Mouse (Mus musculus): ENCODE results near the gene Tpx2. TPM values are rescaled to one million over a fixed set of nuclear protein-coding genes. Genes with fewer than 3 reads are reported as not detected.
A peak's percentile ranks its signal among the peaks of the same experiment; 100 is the strongest.

Gene Tpx2
- total RNA-seq, 2 experiments from 2014 or later: 51.4 to 105 TPM

DNA sequence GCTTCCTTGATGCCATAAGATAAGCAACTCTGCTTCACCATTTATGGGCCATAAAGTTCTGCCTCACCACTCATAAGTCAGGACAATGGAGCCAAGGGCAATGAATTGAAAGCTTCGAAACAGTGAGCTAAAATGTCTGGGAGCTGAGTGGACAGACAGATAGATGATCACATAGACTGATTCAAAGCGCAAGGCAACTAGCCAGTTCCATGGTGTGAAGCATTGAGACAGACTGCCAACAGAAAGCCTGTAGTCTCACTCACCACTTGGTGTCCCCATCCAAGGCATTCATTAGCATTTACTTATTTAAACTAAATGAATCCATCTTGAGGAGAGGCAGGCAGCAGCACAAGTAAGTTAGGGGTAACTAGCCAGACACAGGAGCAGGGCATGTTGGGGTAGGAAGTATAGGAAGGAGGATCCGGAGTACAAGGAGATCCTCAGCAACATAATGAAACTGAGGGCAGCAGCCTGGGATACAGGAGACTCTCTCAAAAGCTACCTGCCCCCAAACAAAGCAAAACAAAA, 28.6 kb upstream of the Tpx2 start:
- no peak for ATAC-seq (replicated peaks; ENCODE audit: poor library complexity, severe bottlenecking)

DNA sequence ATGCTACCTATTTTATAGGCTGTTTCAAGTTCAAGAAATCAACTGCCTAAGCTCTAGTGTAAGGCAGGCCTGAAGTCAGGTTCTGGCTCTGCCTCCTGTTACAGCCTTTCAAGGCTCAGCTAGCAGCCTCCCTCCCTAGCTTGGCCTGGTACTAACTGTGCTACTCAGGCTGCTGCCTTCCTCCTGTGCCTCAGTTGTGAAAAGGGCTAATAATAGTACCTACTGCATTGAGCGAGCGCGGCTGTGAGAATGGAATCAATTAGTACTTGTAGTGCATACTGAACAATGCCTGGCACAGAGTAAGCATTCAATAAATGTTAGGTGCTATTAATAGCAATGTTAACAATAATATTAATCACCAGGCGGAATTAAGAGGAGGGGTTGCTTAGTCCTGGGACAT, 27.8 kb upstream of the Tpx2 start:
- ATAC-seq (replicated peaks; ENCODE audit: poor library complexity, severe bottlenecking): no peak

- no peak for ATAC-seq (replicated peaks; ENCODE audit: poor library complexity, severe bottlenecking)
Observed at GRCm38 (mm10) chr2:152820369-152820768, 27.4 kb upstream of the Tpx2 start.

GRCm38 (mm10) chr2:152821023-152821422, 26.7 kb upstream of the Tpx2 start:
- ATAC-seq (replicated peaks; ENCODE audit: poor library complexity, severe bottlenecking): no peak

- ATAC-seq (replicated peaks; ENCODE audit: poor library complexity, severe bottlenecking): no peak
Observed at GRCm38 (mm10) chr2:152821566-152821965, 26.2 kb upstream of the Tpx2 start.

DNA sequence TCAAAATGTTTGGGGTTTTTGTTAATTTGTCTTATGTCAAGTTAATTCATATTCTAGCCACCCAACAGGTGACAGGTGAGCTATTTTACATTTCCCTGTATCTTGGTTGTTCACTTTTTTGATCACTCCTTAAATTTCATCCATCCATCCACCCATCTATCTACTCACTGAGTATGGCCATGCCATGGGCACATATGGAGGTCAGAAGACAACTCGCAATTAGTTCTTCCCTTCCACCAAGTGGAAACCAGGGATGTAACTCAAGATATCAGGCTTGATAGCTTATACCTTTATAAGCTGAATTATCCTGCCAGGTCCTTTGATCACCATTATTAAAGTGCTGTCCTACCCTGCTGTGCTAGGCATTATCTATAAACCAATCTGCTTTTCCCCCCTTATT, 24.0 kb upstream of the Tpx2 start:
- ATAC-seq (replicated peaks; ENCODE audit: poor library complexity, severe bottlenecking): no peak

DNA sequence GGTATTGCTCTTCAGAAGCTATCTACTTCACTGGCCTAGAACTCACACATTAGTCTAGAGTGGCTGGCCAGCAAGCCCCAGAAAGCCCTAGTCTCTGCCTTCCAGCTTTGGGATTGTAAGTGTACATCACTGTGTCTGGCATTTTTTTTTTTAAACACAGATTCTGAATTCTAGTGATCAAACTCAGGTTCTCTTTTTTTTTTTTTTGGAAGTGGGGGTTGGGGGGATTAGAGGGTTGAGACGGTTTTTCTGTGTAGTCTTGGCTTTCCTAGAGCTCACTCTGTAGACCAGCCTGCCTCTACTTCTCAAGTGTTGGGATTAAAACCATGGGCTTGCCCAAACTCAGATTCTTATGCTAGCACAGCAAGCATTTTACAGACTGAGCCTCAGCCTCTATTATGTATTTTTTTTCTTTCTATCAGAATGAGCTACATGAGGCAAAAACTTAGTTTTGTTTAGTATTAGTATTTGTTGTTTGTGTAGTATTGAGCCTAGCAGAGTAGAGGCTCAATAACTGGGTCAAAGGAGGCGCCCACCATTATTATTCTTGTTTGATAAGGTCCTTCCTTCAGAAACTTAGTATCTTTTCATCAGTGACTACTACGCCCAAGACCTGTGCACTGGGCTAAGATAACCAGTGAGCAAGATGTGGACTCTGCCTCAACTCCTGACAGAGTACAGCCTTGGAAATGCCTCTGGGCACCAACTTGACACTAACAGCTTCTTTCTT, 23.2 kb upstream of the Tpx2 start:
- no peak for ATAC-seq (replicated peaks; ENCODE audit: poor library complexity, severe bottlenecking)

DNA sequence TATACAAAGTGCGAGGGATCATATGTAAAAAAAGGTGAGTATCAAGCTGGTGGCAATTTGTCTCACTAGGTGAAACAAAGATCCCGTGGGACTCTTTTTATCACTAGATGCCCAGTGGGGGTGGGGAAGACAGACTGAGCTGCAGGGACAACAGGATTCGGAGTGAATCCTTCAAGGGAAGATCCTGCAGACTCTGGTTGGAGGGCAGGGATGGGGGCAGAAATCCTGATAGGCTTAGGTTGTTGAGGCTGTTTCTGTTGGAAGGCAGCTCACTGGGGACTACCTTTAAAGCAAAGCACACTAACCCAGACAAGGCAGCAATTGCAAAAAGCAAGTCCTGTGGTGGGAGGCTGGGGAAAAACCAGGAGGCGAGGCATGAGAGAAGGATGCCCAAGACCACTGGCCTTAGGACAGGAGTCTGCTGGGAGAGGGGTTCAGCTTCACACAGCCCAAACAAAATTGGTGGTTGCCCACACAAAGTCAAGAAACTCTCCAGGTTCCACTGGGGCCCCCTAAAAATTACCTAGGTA, 22.5 kb upstream of the Tpx2 start:
- no peak for ATAC-seq (replicated peaks; ENCODE audit: poor library complexity, severe bottlenecking)

- no peak for ATAC-seq (replicated peaks; ENCODE audit: poor library complexity, severe bottlenecking)
Observed at GRCm38 (mm10) chr2:152825713-152826112, 22.1 kb upstream of the Tpx2 start.

GRCm38 (mm10) chr2:152826481-152826880, 21.3 kb upstream of the Tpx2 start:
- ATAC-seq (replicated peaks; ENCODE audit: poor library complexity, severe bottlenecking): no peak

- ATAC-seq (replicated peaks; ENCODE audit: poor library complexity, severe bottlenecking): no peak
Observed at GRCm38 (mm10) chr2:152827321-152828010, 20.3 kb upstream of the Tpx2 start.

- no peak for ATAC-seq (replicated peaks; ENCODE audit: poor library complexity, severe bottlenecking)
Observed at GRCm38 (mm10) chr2:152828011-152828370, 19.8 kb upstream of the Tpx2 start.

- ATAC-seq (replicated peaks; ENCODE audit: poor library complexity, severe bottlenecking): no peak
Observed at GRCm38 (mm10) chr2:152828532-152828931, 19.2 kb upstream of the Tpx2 start.

- ATAC-seq (replicated peaks; ENCODE audit: poor library complexity, severe bottlenecking): no peak
Observed at GRCm38 (mm10) chr2:152829367-152829881, 18.3 kb upstream of the Tpx2 start.

DNA sequence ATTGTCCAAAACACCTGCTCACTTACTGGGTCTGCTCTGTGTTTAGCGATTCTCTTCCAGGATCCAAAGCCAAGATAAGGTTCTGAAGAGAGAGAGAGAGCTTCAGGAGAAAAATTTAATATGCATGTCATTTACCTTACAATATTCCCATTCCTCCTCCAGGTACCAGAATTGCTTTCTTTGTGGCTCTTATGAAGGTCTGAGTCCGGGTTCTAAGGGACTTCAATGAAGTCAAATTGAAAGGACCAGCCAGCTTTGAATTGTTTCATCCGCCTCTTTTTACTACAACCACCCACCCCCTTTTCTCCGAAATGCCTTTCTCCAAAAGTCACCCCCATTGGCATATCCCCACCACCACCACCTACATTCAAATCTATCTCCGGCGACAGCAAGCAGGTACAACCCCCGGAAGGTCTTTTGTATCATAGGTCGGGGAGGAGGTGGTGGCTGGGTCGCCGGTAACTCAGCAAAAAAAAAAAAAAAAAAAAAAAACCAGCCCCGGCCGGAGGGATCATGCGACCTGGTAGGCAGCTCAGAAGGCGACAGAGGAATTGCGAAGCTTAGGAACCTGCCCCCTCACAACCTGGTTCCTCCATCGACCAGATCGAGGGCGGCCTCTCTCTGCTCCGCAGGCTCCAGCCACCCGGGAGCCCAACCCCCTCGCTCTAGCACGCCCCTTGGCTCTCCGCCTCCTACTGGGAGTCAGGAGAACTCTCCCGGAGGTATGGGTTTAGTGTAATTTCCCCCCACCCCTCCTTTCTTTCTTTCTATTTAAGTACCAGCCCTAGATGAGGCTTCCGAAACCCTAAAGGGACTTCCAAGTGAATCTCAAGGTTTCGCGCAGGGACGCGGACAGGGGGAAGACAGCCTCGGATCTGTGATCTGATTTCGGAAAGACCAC, 17.5 kb upstream of the Tpx2 start:
- peak; percentile 83 for ATAC-seq (replicated peaks; ENCODE audit: poor library complexity, severe bottlenecking)

- ATAC-seq (replicated peaks; ENCODE audit: poor library complexity, severe bottlenecking): peak; percentile 88
Observed at GRCm38 (mm10) chr2:152831019-152831878, 16.5 kb upstream of the Tpx2 start, which contains the start of gene Bcl2l1. TSS of gene Bcl2l1 (minus strand) at chr2:152831728.

GRCm38 (mm10) chr2:152839256-152839655, 8.5 kb upstream of the Tpx2 start:
- ATAC-seq (replicated peaks; ENCODE audit: poor library complexity, severe bottlenecking): no peak

DNA sequence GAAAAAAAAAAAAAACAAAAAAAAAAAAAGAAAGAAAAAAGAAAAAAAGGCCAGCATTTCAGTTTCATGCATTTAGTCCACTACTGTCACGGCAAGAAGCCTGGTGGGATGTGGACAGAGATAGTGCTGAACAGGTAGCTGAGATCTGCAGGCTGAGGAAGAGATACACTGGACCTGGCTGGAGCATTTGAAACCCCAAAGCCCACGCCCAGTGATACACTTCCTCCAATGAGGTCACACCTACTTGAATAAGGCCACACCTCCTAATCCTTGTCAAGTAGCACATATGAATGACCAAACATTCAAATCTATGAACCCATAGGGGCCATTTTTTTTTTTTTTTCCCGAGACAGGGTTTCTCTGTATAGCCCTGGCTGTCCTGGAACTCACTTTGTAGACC, 5.0 kb upstream of the Tpx2 start:
- ATAC-seq (replicated peaks; ENCODE audit: poor library complexity, severe bottlenecking): 0 out of 2 replicates have a peak, but pooled peaks have one; percentile 30
